Comparison of ENCODE assay signal across 27 mouse cellular contexts in genomic region chr1:151845252-151845832, GRCm38 (mm10).
DNase-seq lines count a peak whose midpoint lies in the region; ATAC-seq and TF ChIP-seq lines count a peak whose summit lies in the region.
"Had no signal": no experiment of that assay in that cellular context is flagged by ENCODE, and none has a peak within 500 bp of the region (broad histone marks: within the 10 kb centered on the region; RNA-seq: fewer than 3 reads in every experiment).

No protein-coding gene starts in this region.

- intact Hi-C loops in left cerebral cortex, postnatal 10 days (cut with DNase I), result no loop called here

- H3K4me3 ChIP-seq in hindbrain, postnatal 0 days (ENCODE audit: low read length), result no peak overlapping the region
- no peak overlapping the region for H3K4me3 ChIP-seq in hindbrain, embryonic 14.5 days (replicated peaks; ENCODE audit: low read length)
- H3K4me3 ChIP-seq in myocyte, result no peak overlapping the region
- H3K4me3 ChIP-seq: erythroblast, embryonic 14.5 days; forebrain, embryonic 12.5 days; kidney, embryonic 15.5 days; layer of hippocampus, adult 2 months; left cerebral cortex, adult 2 months; limb, embryonic 13.5 days; lung, embryonic 15.5 days had no signal

- no peak overlapping the region for H3K27ac ChIP-seq in hindbrain, postnatal 0 days
- no peak overlapping the region; the same call in 1 of the 2 replicates for H3K27ac ChIP-seq in hindbrain, embryonic 14.5 days
- H3K27ac ChIP-seq: forebrain, embryonic 12.5 days; kidney, embryonic 15.5 days; layer of hippocampus, adult 2 months; left cerebral cortex, adult 2 months; limb, embryonic 13.5 days; lung, embryonic 15.5 days had no signal

- no peak for DNase-seq in frontal cortex, postnatal 10 days (ENCODE audit: low spot score in 2 of 2)
- peak; percentile 21 for DNase-seq in hindbrain, postnatal 0 days (ENCODE audit: low spot score)
- no peak for DNase-seq in hindbrain, embryonic 14.5 days (ENCODE audit: low spot score)
- peak; percentile 53 for DNase-seq in brain, embryonic 14.5 days (ENCODE audit: low read depth)
- DNase-seq in left cerebral cortex, postnatal 10 days (ENCODE audit: extremely low spot score in 1 of 2, low spot score in 2 of 2), result no peak
- no peak for DNase-seq in adrenal gland, postnatal 10 days
- DNase-seq: adrenal gland, postnatal 25 days; cerebellum, postnatal 14 days; gastrocnemius, postnatal 25 days; heart, postnatal 4 days; kidney, adult 18-20 months; kidney, postnatal 36 days; lung, postnatal 36 days; right cerebral cortex, postnatal 25 days; spleen, adult 18-20 months had no signal

- no peaks in the 10 kb centered on the region for H3K9me3 ChIP-seq in hindbrain, postnatal 0 days (ENCODE audit: low read length)
- H3K9me3 ChIP-seq in hindbrain, embryonic 14.5 days (ENCODE audit: control insufficient read depth, low read length), result no peaks in the 10 kb centered on the region
- H3K9me3 ChIP-seq: forebrain, embryonic 12.5 days; kidney, embryonic 15.5 days; limb, embryonic 13.5 days; lung, embryonic 15.5 days had no signal

- no peak for TF ChIP-seq CTCF in hindbrain, postnatal 0 days (IDR thresholded peaks at IDR 0.05; ENCODE audit: low read depth)
- TF ChIP-seq CTCF in brain, embryonic 14.5 days (IDR thresholded peaks at IDR 0.05; ENCODE audit: borderline replicate concordance, extremely low read depth, insufficient read depth, insufficient read length), result no peak

- TF ChIP-seq POLR2A in brain, embryonic 14.5 days (IDR thresholded peaks at IDR 0.05; ENCODE audit: borderline replicate concordance, extremely low read depth, insufficient read depth, insufficient read length, poor library complexity, severe bottlenecking), result no peak
- no peak for TF ChIP-seq POLR2A in myocyte (IDR thresholded peaks at IDR 0.05; ENCODE audit: insufficient read length, low read depth)

- no peaks in the 10 kb centered on the region for H3K4me1 ChIP-seq in hindbrain, postnatal 0 days (ENCODE audit: insufficient read depth, low read length)
- H3K4me1 ChIP-seq in hindbrain, embryonic 14.5 days (replicated peaks; ENCODE audit: control insufficient read depth, insufficient read depth, low read length), result no peaks in the 10 kb centered on the region; the same call in 1 of the 2 replicates
- H3K4me1 ChIP-seq: kidney, embryonic 15.5 days; lung, embryonic 15.5 days had no signal

- H3ac ChIP-seq in myocyte (ENCODE audit: control insufficient read depth, insufficient read length), result no peak overlapping the region

- no peaks in the 10 kb centered on the region for H3K79me2 ChIP-seq in myocyte (ENCODE audit: control insufficient read depth, insufficient read depth)

- no peaks in the 10 kb centered on the region for H3K36me3 ChIP-seq in hindbrain, postnatal 0 days (ENCODE audit: insufficient read depth, low read length)
- H3K36me3 ChIP-seq in hindbrain, embryonic 14.5 days (replicated peaks; ENCODE audit: control insufficient read depth, insufficient read depth), result no peaks in the 10 kb centered on the region
- no peaks in the 10 kb centered on the region for H3K36me3 ChIP-seq in myocyte (ENCODE audit: control insufficient read depth, insufficient read depth)
- H3K36me3 ChIP-seq: forebrain, embryonic 12.5 days; G1E; kidney, embryonic 15.5 days; limb, embryonic 13.5 days; lung, embryonic 15.5 days had no signal

- 58% methylated on average over 17 of the region's 17 CpGs for WGBS in hindbrain, postnatal 0 days
- WGBS in hindbrain, embryonic 14.5 days, result 63% methylated on average over 17 of the region's 17 CpGs

- no peak overlapping the region for H3K4me2 ChIP-seq in hindbrain, postnatal 0 days (ENCODE audit: low read depth, low read length)
- H3K4me2 ChIP-seq in hindbrain, embryonic 14.5 days (replicated peaks), result no peak overlapping the region
- peak overlapping the region; percentile 30 for H3K4me2 ChIP-seq in myocyte (ENCODE audit: low read depth)
- H3K4me2 ChIP-seq: forebrain, embryonic 12.5 days; heart, embryonic 11.5 days; kidney, embryonic 15.5 days; limb, embryonic 13.5 days; liver, embryonic 11.5 days; lung, embryonic 15.5 days had no signal

- ATAC-seq in frontal cortex, adult (ENCODE audit: low TSS enrichment), result peak; percentile 7; the same call in 1 of the 2 replicates
- ATAC-seq in hindbrain, postnatal 0 days, result no peak
- no peak for ATAC-seq in hindbrain, embryonic 14.5 days (ENCODE audit: low FRiP score)

- H3K9ac ChIP-seq in hindbrain, postnatal 0 days (replicated peaks; ENCODE audit: low read length), result no peak overlapping the region
- no peak overlapping the region for H3K9ac ChIP-seq in hindbrain, embryonic 14.5 days
- H3K9ac ChIP-seq: forebrain, embryonic 12.5 days; kidney, embryonic 15.5 days; limb, embryonic 13.5 days; lung, embryonic 15.5 days had no signal

- no peaks in the 10 kb centered on the region for H3K27me3 ChIP-seq in hindbrain, postnatal 0 days (ENCODE audit: insufficient read depth, low read length)
- H3K27me3 ChIP-seq in hindbrain, embryonic 14.5 days (ENCODE audit: control insufficient read depth, insufficient read depth, low read length), result no peaks in the 10 kb centered on the region
- no peaks in the 10 kb centered on the region for H3K27me3 ChIP-seq in myocyte (ENCODE audit: control insufficient read depth, insufficient read depth, insufficient read length)
- H3K27me3 ChIP-seq: forebrain, embryonic 12.5 days; kidney, embryonic 15.5 days; lung, embryonic 15.5 days had no signal

TF ChIP-seq in myocyte, 11 proteins besides CTCF, POLR2A, EP300 and RAD21:
- TF ChIP-seq TCF12 (IDR thresholded peaks at IDR 0.05; ENCODE audit: insufficient read depth, poor library complexity, severe bottlenecking) (no peak), E2F4 (IDR thresholded peaks at IDR 0.05; ENCODE audit: insufficient read depth) (no peak), POLR2AphosphoS2 (IDR thresholded peaks at IDR 0.05; ENCODE audit: insufficient read length, low read depth) (no peak), TCF3 (IDR thresholded peaks at IDR 0.05; ENCODE audit: insufficient read length, low read depth) (no peak), MYOD1 (IDR thresholded peaks at IDR 0.05; ENCODE audit: control insufficient read depth in 1 of 3, insufficient read length in 2 of 3, low read depth in 2 of 3) (no peak), REST (IDR thresholded peaks at IDR 0.05; ENCODE audit: insufficient read depth, insufficient read length) (no peak), CEBPB (IDR thresholded peaks at IDR 0.05; ENCODE audit: insufficient read depth, poor library complexity, severe bottlenecking) (no peak)

Comparison
In these comparisons a context has a peak if more than half of its experiments do, and no peak if none do; other contexts are left out.
1. DNase-seq: peak in hindbrain, postnatal 0 days (single experiment) and brain, embryonic 14.5 days (single experiment); none in frontal cortex, postnatal 10 days (0 of 2), hindbrain, embryonic 14.5 days (single experiment), left cerebral cortex, postnatal 10 days (0 of 2) and adrenal gland, postnatal 10 days (single experiment).